Comparison of ENCODE assay signal across 7 mouse cellular contexts in genomic region chr3:39814814-39815213, GRCm38 (mm10).
DNase-seq lines count a peak whose midpoint lies in the region; ATAC-seq lines count a peak whose summit lies in the region.

No protein-coding gene starts in this region.

- H3K9ac ChIP-seq in lung, embryonic 16.5 days (ENCODE audit: low read length) = no peak overlapping the region

- H3K27ac ChIP-seq in lung, embryonic 16.5 days (ENCODE audit: low read length) = no peak overlapping the region

- no peak overlapping the region for H3K4me3 ChIP-seq in lung, embryonic 16.5 days (ENCODE audit: low read length)

- no peaks in the 10 kb centered on the region for H3K9me3 ChIP-seq in lung, embryonic 16.5 days (ENCODE audit: control insufficient read depth, low read length)

- H3K4me1 ChIP-seq in lung, embryonic 16.5 days (replicated peaks; ENCODE audit: control insufficient read depth, insufficient read depth, low read length) = no peaks in the 10 kb centered on the region

- ATAC-seq in lung, embryonic 16.5 days (ENCODE audit: low read depth) = peak; percentile 75; the same call in 1 of the 2 replicates

- no peak overlapping the region for H3K4me2 ChIP-seq in lung, embryonic 16.5 days (ENCODE audit: low read depth, low read length)

- no peaks in the 10 kb centered on the region for H3K27me3 ChIP-seq in lung, embryonic 16.5 days (ENCODE audit: control insufficient read depth, insufficient read depth, low read depth, low read length)

- no peaks in the 10 kb centered on the region for H3K36me3 ChIP-seq in lung, embryonic 16.5 days (ENCODE audit: control insufficient read depth, insufficient read depth, low read length)

- 16% methylated on average over 6 of the region's 6 CpGs for WGBS in lung, embryonic 16.5 days

- peak; percentile 80 for DNase-seq in 3T3-L1 (ENCODE audit: low read depth, low spot score)
- DNase-seq in CD4-positive, CD25-positive, alpha-beta regulatory T cell, adult 2 months (ENCODE audit: low read depth, low spot score) = peak; percentile 37
- peak; percentile 5 for DNase-seq in c-Kit-positive CD71-positive TER-119-positive erythroid progenitor cells, embryonic 14.5 days (ENCODE audit: low spot score)
- DNase-seq in frontal cortex, adult 2 months (ENCODE audit: extremely low spot score in 1 of 2, low spot score in 1 of 2) = peak; percentile 9 to 83
- peak; percentile 71 to 79 for DNase-seq in kidney, postnatal 4 days
- peak; percentile 67 for DNase-seq in right cerebral cortex, postnatal 14 days

Comparison
In these comparisons a context has a peak if more than half of its experiments do, and no peak if none do; other contexts are left out.
1. DNase-seq: peak in every context shown above with its lines; median percentile 80 in 3T3-L1; 75 in kidney, postnatal 4 days; 67 in right cerebral cortex, postnatal 14 days; 46 in frontal cortex, adult 2 months; 37 in CD4-positive, CD25-positive, alpha-beta regulatory T cell, adult 2 months; 5 in c-Kit-positive CD71-positive TER-119-positive erythroid progenitor cells, embryonic 14.5 days.